Mouse (Mus musculus): Measurements from ENCODE around the gene Itga3. TPM values are rescaled to one million over a fixed set of nuclear protein-coding genes. Genes with fewer than 3 reads are reported as not detected.

Itga3 gene
- total and polyA plus RNA-seq, 3 experiments: 5.8 to 53.0 (median 9.0) TPM

GRCm38 (mm10) chr11:94996101-94996500, 80.5 kb downstream of the Itga3 start:
- dilution Hi-C loops (cut with MboI; ENCODE audit: extremely low pct_ligation_motif_present, extremely low pct_unique_long_range_greater_than_20kb, low sequenced_read_pairs) (no loop called here), in situ Hi-C loops (cut with MboI; ENCODE audit: low pct_ligation_motif_present, low pct_unique_long_range_greater_than_20kb, low sequenced_read_pairs) (no loop called here)
- peaks cover 32 to 56% of the 10 kb centered on the region in 2 experiments for H3K4me1 ChIP-seq (ENCODE audit: control insufficient read depth in 1 of 2, insufficient read depth in 2 of 2)
- no peaks in the 10 kb centered on the region for H3K27me3 ChIP-seq (replicated peaks)
- no peak overlapping the region for H3K9ac ChIP-seq (ENCODE audit: insufficient read depth, low read depth)
- peaks cover 24 to 65% of the 10 kb centered on the region in 2 experiments for H3K36me3 ChIP-seq (replicated peaks in 1 of 2; ENCODE audit: control insufficient read depth in 1 of 2, insufficient read depth in 1 of 2, low read length in 1 of 2)
- H3K79me2 ChIP-seq (replicated peaks; ENCODE audit: control insufficient read depth, extremely low read depth, insufficient read depth, poor library complexity, severe bottlenecking): 0 out of 2 replicates have a peak, but pooled peaks cover 3% of the 10 kb centered on the region
- H3K4me2 ChIP-seq (ENCODE audit: insufficient read depth, low read depth, poor library complexity, severe bottlenecking): no peak overlapping the region
- no peak for DNase-seq (ENCODE audit: extremely low read depth)
- no peak overlapping the region for H3K27ac ChIP-seq (ENCODE audit: insufficient read depth, low read depth)
- no peak overlapping the region for H3K4me3 ChIP-seq (replicated peaks in 1 of 3; ENCODE audit: low read depth in 2 of 3, low read length in 2 of 3, poor library complexity in 1 of 3)
- no peaks in the 10 kb centered on the region for H3K9me3 ChIP-seq (replicated peaks; ENCODE audit: low read length)
- no peak for TF ChIP-seq MAZ (IDR thresholded peaks at IDR 0.05; ENCODE audit: low read depth, low read length)
- no peak for TF ChIP-seq HCFC1 (IDR thresholded peaks at IDR 0.05; ENCODE audit: low read depth, low read length)
- TF ChIP-seq NRF1 (IDR thresholded peaks at IDR 0.05; ENCODE audit: low read depth, low read length): no peak
- no peak for TF ChIP-seq ZMIZ1 (IDR thresholded peaks at IDR 0.05; ENCODE audit: low read depth, low read length)
- TF ChIP-seq EP300 (IDR thresholded peaks at IDR 0.05; ENCODE audit: low read length): no peak
- no peak for TF ChIP-seq CTCF (conservative IDR thresholded peaks at IDR 0.05 in 1 of 2, IDR thresholded peaks at IDR 0.05 in 1 of 2; ENCODE audit: low read depth in 2 of 2, low read length in 2 of 2)

DNA sequence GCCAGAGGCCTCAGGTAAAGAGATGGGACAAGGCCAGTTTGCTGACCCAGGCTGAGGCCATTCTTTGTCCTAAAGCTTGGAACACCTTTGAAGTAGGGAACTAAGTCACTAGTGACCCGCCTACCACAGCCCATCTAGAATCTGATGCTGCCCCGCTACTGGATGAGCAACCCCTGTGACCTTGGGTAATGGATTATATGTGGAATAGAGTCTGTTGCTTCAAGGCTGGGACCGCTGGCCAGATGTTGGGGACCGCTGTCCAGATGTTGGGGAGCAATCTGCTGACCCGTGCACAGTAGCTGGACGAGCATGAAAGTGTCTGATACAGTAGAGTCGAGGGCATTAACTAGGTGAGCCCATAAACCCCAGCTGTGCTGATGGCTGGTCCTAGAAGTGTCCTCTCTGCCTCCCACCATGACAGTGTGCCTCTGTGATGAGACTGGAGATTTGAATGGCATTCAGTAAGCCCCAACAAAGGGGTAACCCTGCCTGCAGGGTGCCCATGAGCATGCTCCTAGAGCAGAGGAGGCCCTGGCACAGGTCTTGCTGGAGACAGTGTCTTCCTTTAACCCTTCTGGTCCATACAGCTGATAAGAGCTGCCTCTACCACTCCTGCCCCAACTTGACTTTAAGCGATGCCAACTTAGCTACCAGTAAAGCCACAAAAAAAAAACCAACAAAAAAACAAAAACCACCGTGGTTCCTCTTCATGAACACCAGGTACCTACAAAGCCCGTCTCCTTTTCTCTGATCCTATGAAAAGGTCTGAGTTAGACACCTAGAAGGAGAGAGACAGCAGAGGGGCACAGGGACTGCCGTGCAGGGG, 81.4 kb downstream of the Itga3 start:
- DNase-seq (ENCODE audit: extremely low read depth): no peak
- TF ChIP-seq UBTF (IDR thresholded peaks at IDR 0.05; ENCODE audit: low read depth, low read length): no peak
- Histone ChIP-seq H3K4me2 (ENCODE audit: insufficient read depth, low read depth, poor library complexity, severe bottlenecking) (no peak overlapping the region), H3K27me3 (replicated peaks) (no peaks in the 10 kb centered on the region), H3K9me3 (replicated peaks; ENCODE audit: low read length) (no peaks in the 10 kb centered on the region), H3K36me3 (replicated peaks in 1 of 2; ENCODE audit: control insufficient read depth in 1 of 2, insufficient read depth in 1 of 2, low read length in 1 of 2) (peaks cover 23 to 58% of the 10 kb centered on the region in 2 experiments), H3K27ac (ENCODE audit: insufficient read depth, low read depth) (no peak overlapping the region), H3K9ac (ENCODE audit: insufficient read depth, low read depth) (no peak overlapping the region), H3K79me2 (replicated peaks; ENCODE audit: control insufficient read depth, extremely low read depth, insufficient read depth, poor library complexity, severe bottlenecking) (0 out of 2 replicates have a peak, but pooled peaks cover 3% of the 10 kb centered on the region), H3K4me3 (replicated peaks in 1 of 3; ENCODE audit: low read depth in 2 of 3, low read length in 2 of 3, poor library complexity in 1 of 3) (no peak overlapping the region), H3K4me1 (ENCODE audit: control insufficient read depth in 1 of 2, insufficient read depth in 2 of 2) (peaks cover 25 to 47% of the 10 kb centered on the region in 2 experiments)
- in situ Hi-C loops (cut with MboI; ENCODE audit: low pct_ligation_motif_present, low pct_unique_long_range_greater_than_20kb, low sequenced_read_pairs) (no loop called here), dilution Hi-C loops (cut with MboI; ENCODE audit: extremely low pct_ligation_motif_present, extremely low pct_unique_long_range_greater_than_20kb, low sequenced_read_pairs) (no loop called here)

Other genes with a start within 250 kb of the Itga3 start
- gene Col1a1, start 140.6 kb downstream of the Itga3 start, total RNA-seq (2012; rRNA removed): 0.13 TPM in 2 replicates
- gene Col1a1, start 140.6 kb downstream of the Itga3 start, total RNA-seq (2014; rRNA removed): not detected in 2 replicates
- gene Col1a1, start 140.6 kb downstream of the Itga3 start, polyA plus RNA-seq (2012; ENCODE audit: insufficient read length, low read depth): 0.11 and 0.16 TPM in 2 replicates
- not detected in 2 replicates for gene Hils1, start 109.2 kb downstream of the Itga3 start, total RNA-seq (2012; rRNA removed)
- gene Hils1, start 109.2 kb downstream of the Itga3 start, total RNA-seq (2014; rRNA removed): not detected in 2 replicates
- not detected in 2 replicates for gene Hils1, start 109.2 kb downstream of the Itga3 start, polyA plus RNA-seq (2012; ENCODE audit: insufficient read length, low read depth)
- 0.08 and 0.34 TPM in 2 replicates for gene Sgca, start 100.5 kb downstream of the Itga3 start, total RNA-seq (2012; rRNA removed)
- not detected in 2 replicates for gene Sgca, start 100.5 kb downstream of the Itga3 start, total RNA-seq (2014; rRNA removed)
- 0.39 and 0.45 TPM in 2 replicates for gene Sgca, start 100.5 kb downstream of the Itga3 start, polyA plus RNA-seq (2012; ENCODE audit: insufficient read length, low read depth)
- gene Ppp1r9b, start 85.8 kb downstream of the Itga3 start, total RNA-seq (2012; rRNA removed): 21.2 and 21.8 TPM in 2 replicates
- 5.7 and 7.8 TPM in 2 replicates for gene Ppp1r9b, start 85.8 kb downstream of the Itga3 start, total RNA-seq (2014; rRNA removed)
- 20.3 and 21.2 TPM in 2 replicates for gene Ppp1r9b, start 85.8 kb downstream of the Itga3 start, polyA plus RNA-seq (2012; ENCODE audit: insufficient read length, low read depth)
- 0.04 and 0.17 TPM in 2 replicates for gene Samd14, start 66.9 kb downstream of the Itga3 start, total RNA-seq (2012; rRNA removed)
- gene Samd14, start 66.9 kb downstream of the Itga3 start, total RNA-seq (2014; rRNA removed): 0.07 TPM in 1 of 2 replicates, not detected in the other
- not detected in 2 replicates for gene Samd14, start 66.9 kb downstream of the Itga3 start, polyA plus RNA-seq (2012; ENCODE audit: insufficient read length, low read depth)
- not detected in 2 replicates for gene Pdk2, start 35.4 kb downstream of the Itga3 start, total RNA-seq (2012; rRNA removed)
- gene Pdk2, start 35.4 kb downstream of the Itga3 start, total RNA-seq (2014; rRNA removed): not detected in 2 replicates
- gene Pdk2, start 35.4 kb downstream of the Itga3 start, polyA plus RNA-seq (2012; ENCODE audit: insufficient read length, low read depth): not detected in 2 replicates
- gene Dlx3, start 43.3 kb upstream of the Itga3 start, total RNA-seq (2012; rRNA removed): 0.21 and 0.55 TPM in 2 replicates
- gene Dlx3, start 43.3 kb upstream of the Itga3 start, total RNA-seq (2014; rRNA removed): 0.08 TPM in 2 replicates
- gene Dlx3, start 43.3 kb upstream of the Itga3 start, polyA plus RNA-seq (2012; ENCODE audit: insufficient read length, low read depth): 0.17 and 0.22 TPM in 2 replicates
- gene Dlx4, start 69.5 kb upstream of the Itga3 start, total RNA-seq (2012; rRNA removed): 0.21 and 0.25 TPM in 2 replicates
- gene Dlx4, start 69.5 kb upstream of the Itga3 start, total RNA-seq (2014; rRNA removed): not detected in 2 replicates
- gene Dlx4, start 69.5 kb upstream of the Itga3 start, polyA plus RNA-seq (2012; ENCODE audit: insufficient read length, low read depth): not detected in 2 replicates
- gene Tac4, start 184.7 kb upstream of the Itga3 start, total RNA-seq (2012; rRNA removed): not detected in 2 replicates
- not detected in 2 replicates for gene Tac4, start 184.7 kb upstream of the Itga3 start, total RNA-seq (2014; rRNA removed)
- gene Tac4, start 184.7 kb upstream of the Itga3 start, polyA plus RNA-seq (2012; ENCODE audit: insufficient read length, low read depth): 0.19 TPM in 1 of 2 replicates, not detected in the other
- gene Kat7, start 233.4 kb upstream of the Itga3 start, total RNA-seq (2012; rRNA removed): 59.5 and 60.3 TPM in 2 replicates
- gene Kat7, start 233.4 kb upstream of the Itga3 start, total RNA-seq (2014; rRNA removed): 65.1 and 66.7 TPM in 2 replicates
- gene Kat7, start 233.4 kb upstream of the Itga3 start, polyA plus RNA-seq (2012; ENCODE audit: insufficient read length, low read depth): 82.0 and 90.2 TPM in 2 replicates

Data from CH12.LX (cell line).